Mouse (Mus musculus) limb, embryonic 12.5 days (tissue): Measurements from ENCODE around the gene Rfx6. TPM values are rescaled to one million over a fixed set of nuclear protein-coding genes. Genes with fewer than 3 reads are reported as not detected.

ENCODE experiments used
- ATAC-seq: fragments of 200-750 bp; cut with Nextera tagmentation; 2 replicates; pipeline ENCODE4 v1.8.0; 2017; ENCODE audit warnings: low read depth, moderate TSS enrichment; ENCODE audit not compliant: insufficient number of reproducible peaks, insufficient read depth, low FRiP score, low TSS enrichment
- H3K27ac ChIP-seq: fragments of 300-500 bp; sonication (generic); 2 replicates; pipeline ENCODE4 v1.5.1; 2016; ENCODE audit warnings: mild to moderate bottlenecking, moderate library complexity
- H3K27me3 ChIP-seq: fragments of 300-500 bp; sonication (generic); 2 replicates; pipeline ENCODE4 v1.6.1; 2016; ENCODE audit warnings: mild to moderate bottlenecking, moderate library complexity
- H3K36me3 ChIP-seq: fragments of 300-500 bp; sonication (generic); 2 replicates; pipeline ENCODE4 v1.6.1; 2016; ENCODE audit warnings: mild to moderate bottlenecking, moderate library complexity
- H3K4me1 ChIP-seq: fragments of 300-500 bp; sonication (generic); replicated peaks from 2 replicates; pipeline ENCODE4 v1.6.1; 2016
- H3K4me2 ChIP-seq: fragments of 300-500 bp; sonication (generic); 2 replicates; pipeline ENCODE4 v1.6.1; 2016; ENCODE audit warnings: mild to moderate bottlenecking, moderate library complexity
- H3K4me3 ChIP-seq: fragments of 300-500 bp; sonication (generic); replicated peaks from 2 replicates; pipeline ENCODE4 v1.5.1; 2016; ENCODE audit warnings: mild to moderate bottlenecking
- H3K9ac ChIP-seq: fragments of 300-500 bp; sonication (generic); replicated peaks from 2 replicates; pipeline ENCODE4 v1.6.1; 2016; ENCODE audit warnings: mild to moderate bottlenecking, moderate library complexity
- H3K9me3 ChIP-seq: fragments of 300-500 bp; sonication (generic); 2 replicates; pipeline ENCODE4 v1.6.1; 2016; ENCODE audit warnings: mild to moderate bottlenecking, moderate library complexity
- WGBS: fragments of 180-500 bp; shearing (Covaris S2); methylation state at CpG from one replicate; pipeline ENCODE4 v1.1.7; 2016; 5-methylcytosine and 5-hydroxymethylcytosine counted together
- polyA plus RNA-seq: library from polyadenylated mRNA; unstranded; fragments of >200 nt; fragmentation: Nextera tagmentation; extraction: Ambion mirVana; gene quantifications from 2 replicates; pipeline ENCODE4 v1.2.1, GENCODE M21; 2016

Rfx6 gene
- not detected in 2 replicates for polyA plus RNA-seq

DNA sequence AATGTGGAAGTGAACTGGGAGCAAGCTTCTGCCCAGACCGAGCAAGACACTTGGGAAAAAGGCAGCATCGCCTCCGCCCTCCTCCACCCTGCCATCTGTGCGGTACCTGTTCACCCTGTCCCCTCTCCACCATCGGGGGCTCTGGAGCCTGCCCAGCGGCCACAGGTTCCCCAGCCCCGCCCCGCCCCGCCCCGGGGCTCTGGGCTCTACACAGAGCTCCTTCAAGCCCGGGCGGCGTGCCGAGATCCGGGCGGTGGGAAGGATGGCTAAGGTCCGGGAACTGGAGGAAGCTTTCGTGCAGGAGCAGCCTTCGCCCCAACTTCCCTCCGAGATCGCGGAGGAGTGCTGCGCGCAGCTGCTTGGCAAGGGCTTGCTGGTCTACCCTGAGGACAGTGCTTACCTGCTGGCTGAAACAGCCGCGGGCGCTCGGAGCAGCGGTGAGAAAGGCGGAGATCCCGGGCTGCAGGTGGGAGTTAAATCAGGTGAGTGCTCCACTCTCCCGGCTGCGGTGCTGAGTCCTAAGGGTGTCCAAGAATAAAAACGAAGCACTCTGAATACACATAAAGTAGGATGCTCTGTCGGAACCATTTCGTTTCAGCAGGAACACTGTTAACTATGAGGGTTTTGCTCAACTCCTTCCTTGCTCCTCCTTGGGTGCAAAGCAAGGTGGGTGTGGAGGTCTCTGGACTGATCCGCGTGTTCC lies at the start of gene Rfx6:
TSS of gene Rfx6 (plus strand) at position 209 of the 703 bp plus-strand sequence.
- no peaks in the 10 kb centered on the region for H3K36me3 ChIP-seq
- ATAC-seq = peak; percentile 66; the same call in 1 of the 2 replicates
- peak within 1 kb of the TSS; percentile 40; the same call in 1 of the 2 replicates for H3K9ac ChIP-seq
- H3K4me3 ChIP-seq = peak within 1 kb of the TSS; percentile 45
- H3K4me1 ChIP-seq = 0 out of 2 replicates have a peak, but pooled peaks cover 6% of the 10 kb centered on the region
- peaks cover 30% of the 10 kb centered on the region for H3K27me3 ChIP-seq
- 1% methylated on average over 37 of the region's 38 CpGs for WGBS
- H3K4me2 ChIP-seq = peak within 1 kb of the TSS; percentile 85
- no peak within 1 kb of the TSS for H3K27ac ChIP-seq
- H3K9me3 ChIP-seq = no peaks in the 10 kb centered on the region

DNA sequence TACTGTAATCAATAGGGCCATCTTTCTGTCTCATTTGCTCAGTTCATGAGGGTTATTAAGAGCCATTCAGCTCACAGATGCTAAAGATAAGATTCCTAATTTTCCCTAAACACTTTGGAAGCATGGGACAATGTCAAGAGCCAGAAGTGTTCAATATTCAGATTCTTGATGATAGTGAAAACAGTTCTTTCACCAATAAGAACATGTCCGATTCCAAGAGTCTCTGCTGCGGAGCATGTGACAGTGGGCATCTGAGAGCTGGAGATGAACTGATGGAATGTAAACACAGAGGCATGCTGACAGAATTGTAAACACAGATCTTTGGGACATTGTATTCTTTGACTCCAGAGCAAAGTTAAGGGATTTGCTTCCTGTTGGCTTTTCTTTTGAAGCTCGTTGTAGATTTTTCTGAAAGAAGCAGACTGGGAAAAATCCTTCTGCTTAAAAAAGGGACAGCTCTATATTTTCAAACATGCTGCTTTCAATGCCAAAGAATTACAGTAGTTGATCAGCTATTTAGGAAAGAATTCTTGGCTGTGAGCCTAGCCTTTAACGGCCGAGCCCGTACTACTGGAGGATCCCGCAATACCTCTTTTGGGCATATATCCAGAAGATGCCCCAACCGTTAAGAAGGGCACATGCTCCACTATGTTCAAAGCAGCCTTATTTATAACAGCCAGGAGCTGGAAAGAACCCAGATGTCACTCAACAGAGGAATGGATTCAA lies 46.0 kb upstream of the Rfx6 start, which contains the start of gene Gprc6a:
TSS of gene Gprc6a (minus strand) at position 51 of the 726 bp plus-strand sequence.
- Histone ChIP-seq H3K4me1 (no peaks in the 10 kb centered on the region), H3K27me3 (no peaks in the 10 kb centered on the region), H3K4me3 (no peak within 1 kb of the TSS), H3K4me2 (no peak within 1 kb of the TSS), H3K9ac (no peak within 1 kb of the TSS), H3K36me3 (no peaks in the 10 kb centered on the region), H3K27ac (no peak within 1 kb of the TSS), H3K9me3 (no peaks in the 10 kb centered on the region)
- 84% methylated on average over 8 of the region's 8 CpGs for WGBS
- ATAC-seq = no peak

DNA sequence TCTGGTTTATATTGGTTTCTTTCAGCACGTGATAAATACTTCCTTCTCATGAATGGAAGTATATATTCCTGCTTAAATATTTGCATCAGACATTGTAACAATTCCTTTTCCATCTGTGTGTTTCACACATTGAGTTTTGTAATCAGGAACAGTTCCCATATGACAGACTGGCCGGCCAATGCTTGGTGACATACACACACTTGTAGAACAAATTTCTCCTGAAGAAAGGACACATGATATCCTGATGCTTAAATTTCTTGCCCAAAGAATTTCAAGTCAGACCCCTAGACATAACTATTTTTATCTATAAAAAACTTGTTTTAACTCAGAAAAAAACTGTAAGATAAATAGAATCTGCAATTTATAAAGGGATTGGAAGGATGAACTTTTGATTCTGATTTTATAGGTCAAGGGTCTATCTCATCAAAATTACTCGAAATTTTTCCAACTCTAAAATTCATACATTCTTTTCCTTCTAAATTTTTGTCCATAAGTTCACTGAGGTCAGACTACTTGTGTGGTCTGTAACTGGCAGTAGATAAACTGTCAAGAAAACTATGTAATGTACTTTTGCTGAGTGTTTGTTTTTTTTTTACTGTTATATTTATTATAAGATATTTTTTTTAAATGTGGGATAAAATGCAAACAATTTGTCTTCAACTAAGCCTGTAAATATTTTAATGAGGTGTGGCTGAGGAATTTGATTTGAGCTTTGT lies 27.9 kb upstream of the Rfx6 start:
- no peaks in the 10 kb centered on the region for H3K9me3 ChIP-seq
- no peak overlapping the region for H3K4me3 ChIP-seq

DNA sequence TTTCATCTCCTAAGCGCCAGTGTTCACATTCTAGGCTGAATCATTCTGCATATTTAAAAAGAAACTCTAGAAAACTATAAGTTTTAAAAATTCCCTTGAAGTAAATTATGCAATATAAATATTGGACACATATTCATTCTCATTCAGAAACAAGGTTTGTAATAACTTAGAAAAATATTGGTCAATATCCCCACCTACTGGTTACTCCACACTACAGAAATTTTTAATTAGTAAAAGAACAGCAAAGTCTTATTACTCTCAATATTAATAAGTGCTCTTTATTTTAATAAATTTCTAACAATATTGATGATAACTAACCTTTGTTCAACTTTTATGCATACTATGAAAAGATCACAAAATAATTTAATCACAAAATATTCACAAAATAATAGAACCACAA lies 20.2 kb upstream of the Rfx6 start:
- Histone ChIP-seq H3K36me3 (no peaks in the 10 kb centered on the region), H3K4me1 (no peaks in the 10 kb centered on the region), H3K27ac (no peak overlapping the region), H3K4me2 (no peak overlapping the region), H3K9ac (no peak overlapping the region), H3K4me3 (no peak overlapping the region), H3K9me3 (no peaks in the 10 kb centered on the region), H3K27me3 (no peaks in the 10 kb centered on the region)
- WGBS = 61% methylated on average over 1 of the region's 1 CpGs
- ATAC-seq = no peak

More for the DNA sequence above, 27.9 kb upstream of the Rfx6 start:
- Histone ChIP-seq H3K4me2 (no peak overlapping the region), H3K27me3 (no peaks in the 10 kb centered on the region), H3K4me1 (no peaks in the 10 kb centered on the region), H3K27ac (no peak overlapping the region), H3K9ac (no peak overlapping the region), H3K36me3 (no peaks in the 10 kb centered on the region)
- no peak for ATAC-seq
- 68% methylated on average over 3 of the region's 3 CpGs for WGBS

DNA sequence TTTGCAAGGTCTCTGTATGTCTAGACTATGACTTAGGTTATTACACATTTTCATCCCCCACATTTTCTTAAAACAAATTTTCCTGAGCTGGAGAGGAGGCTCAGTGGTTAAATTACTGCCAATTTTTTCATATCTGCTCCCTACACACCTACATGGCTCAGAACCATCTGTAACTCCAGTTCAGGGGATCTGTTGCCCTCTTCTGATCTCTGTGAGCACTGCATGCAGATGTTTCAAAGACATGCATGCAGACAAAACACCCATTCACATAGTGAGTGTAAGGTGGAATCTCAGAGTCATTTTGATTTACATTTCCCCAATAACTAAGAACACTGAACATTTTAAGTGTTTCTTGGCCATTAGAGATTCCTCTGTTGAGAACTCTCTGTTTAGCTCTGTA lies 8.2 kb upstream of the Rfx6 start:
- H3K27me3 ChIP-seq = no peaks in the 10 kb centered on the region
- H3K4me3 ChIP-seq = no peak overlapping the region
- H3K36me3 ChIP-seq = no peaks in the 10 kb centered on the region
- H3K4me1 ChIP-seq = no peaks in the 10 kb centered on the region
- ATAC-seq = no peak
- no peak overlapping the region for H3K9ac ChIP-seq
- no peaks in the 10 kb centered on the region for H3K9me3 ChIP-seq
- H3K27ac ChIP-seq = no peak overlapping the region
- no peak overlapping the region for H3K4me2 ChIP-seq

DNA sequence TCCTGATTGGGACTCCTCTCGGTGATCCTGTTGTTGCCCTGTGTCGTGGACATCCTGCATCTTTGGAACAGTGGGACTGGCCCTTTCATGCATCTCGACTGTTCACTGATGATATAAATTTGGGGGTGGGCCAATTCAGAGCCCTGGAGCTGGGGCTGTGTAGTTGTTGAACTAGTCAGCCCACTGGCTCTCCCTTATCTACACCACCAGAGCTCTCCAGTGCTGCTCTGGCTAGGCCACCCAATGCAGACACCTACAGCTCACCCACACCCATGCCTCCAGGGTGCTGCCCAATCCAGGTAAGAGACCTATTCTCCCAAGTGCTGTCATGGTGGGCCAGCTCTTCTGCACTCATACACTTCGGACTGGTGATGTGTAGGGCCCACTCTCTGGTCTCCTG lies 6.0 kb upstream of the Rfx6 start:
- no peaks in the 10 kb centered on the region for H3K9me3 ChIP-seq
- no peak overlapping the region for H3K9ac ChIP-seq
- no peak overlapping the region for H3K27ac ChIP-seq
- ATAC-seq = no peak
- H3K4me3 ChIP-seq = no peak overlapping the region
- 84% methylated on average over 4 of the region's 4 CpGs for WGBS
- no peaks in the 10 kb centered on the region for H3K4me1 ChIP-seq
- no peak overlapping the region for H3K4me2 ChIP-seq
- no peaks in the 10 kb centered on the region for H3K36me3 ChIP-seq
- peaks cover 11% of the 10 kb centered on the region for H3K27me3 ChIP-seq

DNA sequence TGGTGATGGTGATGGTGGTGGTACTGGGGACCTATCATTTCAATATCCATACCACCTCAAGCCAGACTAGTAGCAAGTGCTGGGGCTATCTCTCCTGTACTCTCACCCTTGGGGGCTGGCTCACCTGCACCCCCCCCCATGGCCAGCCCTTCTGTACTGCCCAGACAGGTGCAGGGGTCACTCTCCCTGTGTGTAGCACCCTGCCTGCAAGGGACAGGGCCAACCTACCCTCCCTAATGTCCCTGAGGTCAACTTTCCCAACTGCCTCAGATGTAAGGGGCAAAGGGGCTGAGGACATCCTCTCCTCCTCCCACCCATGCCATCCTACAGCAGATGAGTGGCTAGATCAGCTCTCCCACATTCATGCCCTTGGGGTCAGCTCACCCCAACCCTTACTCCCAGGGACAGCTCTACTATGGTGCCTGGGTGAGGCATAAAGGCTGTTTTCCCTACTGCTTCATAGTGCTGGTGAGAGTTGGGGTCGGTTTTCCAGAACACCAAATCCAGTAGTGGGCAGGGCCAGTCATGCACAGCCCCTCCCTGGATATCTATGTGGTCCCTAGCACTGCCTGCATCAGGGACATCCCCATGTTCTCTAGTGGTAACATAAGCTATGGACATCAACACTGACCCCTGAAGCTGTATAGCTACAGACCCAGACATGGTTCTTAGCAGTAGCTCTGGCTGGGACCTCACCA lies 5.3 kb upstream of the Rfx6 start:
- Histone ChIP-seq H3K9me3 (no peaks in the 10 kb centered on the region), H3K4me3 (no peak overlapping the region), H3K36me3 (no peaks in the 10 kb centered on the region), H3K27ac (no peak overlapping the region), H3K27me3 (peaks cover 17% of the 10 kb centered on the region), H3K4me1 (no peaks in the 10 kb centered on the region), H3K9ac (no peak overlapping the region), H3K4me2 (no peak overlapping the region)
- WGBS = 56% methylated on average over 1 of the region's 1 CpGs
- ATAC-seq = peak; percentile 66

DNA sequence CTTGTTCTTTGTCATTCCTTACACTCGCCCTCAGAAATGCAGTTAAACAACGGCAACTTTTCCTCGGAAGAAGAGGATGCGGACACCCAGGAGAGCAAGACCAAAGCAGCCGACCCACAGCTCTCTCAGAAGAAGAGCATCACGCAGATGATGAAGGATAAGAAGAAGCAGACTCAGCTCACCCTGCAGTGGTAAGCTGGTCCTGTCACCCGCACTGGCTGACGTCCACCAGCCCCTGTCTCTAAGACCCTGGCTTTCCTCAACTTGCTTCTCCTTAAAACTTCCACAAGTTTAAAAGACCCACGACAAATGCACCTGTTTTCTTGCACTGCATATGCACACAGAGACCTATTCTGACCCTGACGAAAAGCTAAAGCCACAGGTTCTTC lies 689 bp downstream of the Rfx6 start:
- H3K9me3 ChIP-seq = no peaks in the 10 kb centered on the region
- H3K9ac ChIP-seq = no peak overlapping the region
- H3K27ac ChIP-seq = no peak overlapping the region
- peaks cover 30% of the 10 kb centered on the region for H3K27me3 ChIP-seq
- 0 out of 2 replicates have a peak, but pooled peaks cover 6% of the 10 kb centered on the region for H3K4me1 ChIP-seq
- peak overlapping the region; percentile 85 for H3K4me2 ChIP-seq
- ATAC-seq = no peak
- WGBS = 6% methylated on average over 10 of the region's 10 CpGs
- peak overlapping the region; percentile 45 for H3K4me3 ChIP-seq
- no peaks in the 10 kb centered on the region for H3K36me3 ChIP-seq

DNA sequence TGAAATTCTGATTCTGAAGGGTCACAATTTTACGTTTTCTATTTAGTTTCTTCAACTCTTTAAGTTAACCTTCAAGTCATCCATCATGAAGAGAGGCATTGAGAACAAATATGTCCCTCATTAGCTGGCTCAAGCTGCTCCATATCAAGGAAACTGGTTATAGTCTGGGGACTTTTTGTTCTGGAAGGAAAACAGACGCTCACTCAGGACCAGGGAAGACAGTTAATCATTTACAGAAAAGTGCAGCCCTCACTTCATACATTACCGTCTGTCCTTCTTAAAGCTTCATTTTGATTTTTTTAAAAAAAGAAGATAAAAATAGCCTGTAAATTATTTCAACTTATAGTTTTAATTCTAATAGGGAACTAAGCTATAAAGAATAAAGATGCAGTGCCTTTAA lies 43.3 kb downstream of the Rfx6 start:
- WGBS = 17% methylated on average over 3 of the region's 3 CpGs
- H3K4me2 ChIP-seq = no peak overlapping the region
- no peak overlapping the region for H3K9ac ChIP-seq
- no peaks in the 10 kb centered on the region for H3K27me3 ChIP-seq
- H3K4me3 ChIP-seq = no peak overlapping the region
- H3K27ac ChIP-seq = no peak overlapping the region
- no peaks in the 10 kb centered on the region for H3K9me3 ChIP-seq
- H3K4me1 ChIP-seq = no peaks in the 10 kb centered on the region
- H3K36me3 ChIP-seq = no peaks in the 10 kb centered on the region
- no peak for ATAC-seq

DNA sequence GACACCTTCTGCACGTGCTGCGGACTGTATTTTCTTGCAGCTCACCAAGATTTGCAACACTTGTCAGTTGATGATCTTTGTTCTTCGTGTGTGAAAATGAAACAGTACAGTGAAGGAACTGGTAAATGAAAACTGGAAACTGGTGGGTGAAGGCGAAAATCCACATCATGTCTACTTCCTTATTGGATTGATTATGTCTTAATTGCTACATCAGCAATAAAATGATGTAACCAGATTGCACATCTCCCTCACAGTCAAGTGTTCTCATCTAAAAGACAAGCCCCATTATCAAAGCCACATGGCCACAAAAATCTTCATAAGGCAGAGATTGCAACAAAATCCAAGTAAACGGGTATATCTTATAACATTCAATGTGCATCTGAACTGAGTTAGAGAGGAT lies 83.9 kb downstream of the Rfx6 start:
- no peak for ATAC-seq
- no peak overlapping the region for H3K27ac ChIP-seq
- no peaks in the 10 kb centered on the region for H3K27me3 ChIP-seq
- H3K9ac ChIP-seq = no peak overlapping the region
- H3K4me2 ChIP-seq = no peak overlapping the region
- H3K9me3 ChIP-seq = no peaks in the 10 kb centered on the region
- H3K4me1 ChIP-seq = no peaks in the 10 kb centered on the region
- 84% methylated on average over 5 of the region's 5 CpGs for WGBS
- no peaks in the 10 kb centered on the region for H3K36me3 ChIP-seq
- no peak overlapping the region for H3K4me3 ChIP-seq

DNA sequence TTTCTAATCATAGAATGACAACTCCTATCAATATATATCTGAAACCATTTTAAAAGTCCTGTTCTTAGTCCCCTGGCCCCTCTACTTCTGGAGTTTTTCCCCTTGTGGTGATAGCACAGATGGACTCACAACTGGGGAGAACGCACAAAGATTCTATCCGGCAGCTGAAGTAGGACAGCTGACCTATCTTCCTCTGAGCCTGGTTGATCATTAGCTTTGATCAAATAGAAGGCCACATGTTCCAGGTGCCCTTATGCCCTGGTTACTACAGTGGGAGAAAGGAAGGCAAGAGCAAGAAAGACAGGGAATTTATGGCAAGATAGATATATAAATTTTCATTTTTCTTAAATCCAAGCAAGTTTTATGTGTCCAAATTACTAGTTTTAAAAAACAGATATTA lies 85.7 kb downstream of the Rfx6 start:
- WGBS = 73% methylated on average over 2 of the region's 2 CpGs
- Histone ChIP-seq H3K9ac (no peak overlapping the region), H3K4me3 (no peak overlapping the region), H3K4me1 (no peaks in the 10 kb centered on the region), H3K36me3 (no peaks in the 10 kb centered on the region), H3K4me2 (no peak overlapping the region), H3K27me3 (no peaks in the 10 kb centered on the region), H3K9me3 (no peaks in the 10 kb centered on the region), H3K27ac (no peak overlapping the region)
- no peak for ATAC-seq
